Mouse (Mus musculus) lung, postnatal 0 days (tissue): ENCODE results near the gene Sparc.

ENCODE experiments used
- CTCF ChIP-seq: IDR thresholded peaks from 2 replicates; pipeline ENCODE4 v1.5.1; 2016; ENCODE audit warnings: antibody characterized with exemption, mild to moderate bottlenecking
- EP300 ChIP-seq: IDR thresholded peaks from 2 replicates; pipeline ENCODE4 v1.6.1; 2016; ENCODE audit warnings: antibody characterized with exemption, mild to moderate bottlenecking, control low read depth

- TF ChIP-seq CTCF, result no peak
- no peak for TF ChIP-seq EP300
Observed at GRCm38 (mm10) chr11:55471467-55471866, 48.5 kb upstream of the Sparc start.
